Mouse (Mus musculus): ENCODE measurements around the gene Abca3.

Gene Abca3

GRCm38 (mm10) chr17:24351760-24352357 lies at the start of gene Abca3:
Gene Abca3 (plus strand): TSS chr17:24351950.
- peak; percentile 93 to 97 for DNase-seq (ENCODE audit: low spot score in 2 of 2)

GRCm38 (mm10) chr17:24307500-24307899 lies 44.2 kb upstream of the Abca3 start:
- peak in 1 of 2 experiments; percentile 8 for DNase-seq (ENCODE audit: low spot score in 2 of 2)

GRCm38 (mm10) chr17:24320826-24321225 lies 30.9 kb upstream of the Abca3 start:
- no peak for DNase-seq (ENCODE audit: low spot score in 2 of 2)

GRCm38 (mm10) chr17:24325051-24325450 lies 26.7 kb upstream of the Abca3 start:
- no peak for DNase-seq (ENCODE audit: low spot score in 2 of 2)

- DNase-seq (ENCODE audit: low spot score in 2 of 2): no peak
Measured at GRCm38 (mm10) chr17:24327656-24328055, 24.1 kb upstream of the Abca3 start.

GRCm38 (mm10) chr17:24344672-24345071 lies 7.1 kb upstream of the Abca3 start:
- DNase-seq (ENCODE audit: low spot score in 2 of 2): no peak

GRCm38 (mm10) chr17:24346831-24347230 lies 4.9 kb upstream of the Abca3 start:
- DNase-seq (ENCODE audit: low spot score in 2 of 2): no peak

- DNase-seq (ENCODE audit: low spot score in 2 of 2): no peak
Measured at GRCm38 (mm10) chr17:24349176-24349575, 2.6 kb upstream of the Abca3 start.

GRCm38 (mm10) chr17:24350926-24351759 lies 607 bp upstream of the Abca3 start, which contains the start of gene Abca17:
Gene Abca17 (minus strand): TSS chr17:24351068.
- DNase-seq (ENCODE audit: low spot score in 2 of 2): peak in 1 of 2 experiments; percentile 32

GRCm38 (mm10) chr17:24352370-24353194 lies 832 bp downstream of the Abca3 start:
- no peak for DNase-seq (ENCODE audit: low spot score in 2 of 2)

- no peak for DNase-seq (ENCODE audit: low spot score in 2 of 2)
Measured at GRCm38 (mm10) chr17:24353960-24354359, 2.2 kb downstream of the Abca3 start.

GRCm38 (mm10) chr17:24355284-24355683 lies 3.5 kb downstream of the Abca3 start:
- DNase-seq (ENCODE audit: low spot score in 2 of 2): no peak

- DNase-seq (ENCODE audit: low spot score in 2 of 2): no peak
Measured at GRCm38 (mm10) chr17:24359006-24359405, 7.3 kb downstream of the Abca3 start.

- no peak for DNase-seq (ENCODE audit: low spot score in 2 of 2)
Measured at GRCm38 (mm10) chr17:24359903-24360302, 8.2 kb downstream of the Abca3 start.

- no peak for DNase-seq (ENCODE audit: low spot score in 2 of 2)
Measured at GRCm38 (mm10) chr17:24360841-24361240, 9.1 kb downstream of the Abca3 start.

- DNase-seq (ENCODE audit: low spot score in 2 of 2): no peak
Measured at GRCm38 (mm10) chr17:24361291-24361690, 9.5 kb downstream of the Abca3 start.

GRCm38 (mm10) chr17:24362527-24362926 lies 10.8 kb downstream of the Abca3 start:
- DNase-seq (ENCODE audit: low spot score in 2 of 2): no peak

GRCm38 (mm10) chr17:24364461-24364860 lies 12.7 kb downstream of the Abca3 start:
- no peak for DNase-seq (ENCODE audit: low spot score in 2 of 2)

GRCm38 (mm10) chr17:24365863-24366262 lies 14.1 kb downstream of the Abca3 start:
- DNase-seq (ENCODE audit: low spot score in 2 of 2): no peak

- DNase-seq (ENCODE audit: low spot score in 2 of 2): no peak
Measured at GRCm38 (mm10) chr17:24375094-24375712, 23.5 kb downstream of the Abca3 start.

- no peak for DNase-seq (ENCODE audit: low spot score in 2 of 2)
Measured at GRCm38 (mm10) chr17:24375886-24376285, 24.1 kb downstream of the Abca3 start.

GRCm38 (mm10) chr17:24378496-24378895 lies 26.7 kb downstream of the Abca3 start:
- DNase-seq (ENCODE audit: low spot score in 2 of 2): no peak
